Mouse (Mus musculus): Measurements from ENCODE around the gene Col5a1.

DNA sequence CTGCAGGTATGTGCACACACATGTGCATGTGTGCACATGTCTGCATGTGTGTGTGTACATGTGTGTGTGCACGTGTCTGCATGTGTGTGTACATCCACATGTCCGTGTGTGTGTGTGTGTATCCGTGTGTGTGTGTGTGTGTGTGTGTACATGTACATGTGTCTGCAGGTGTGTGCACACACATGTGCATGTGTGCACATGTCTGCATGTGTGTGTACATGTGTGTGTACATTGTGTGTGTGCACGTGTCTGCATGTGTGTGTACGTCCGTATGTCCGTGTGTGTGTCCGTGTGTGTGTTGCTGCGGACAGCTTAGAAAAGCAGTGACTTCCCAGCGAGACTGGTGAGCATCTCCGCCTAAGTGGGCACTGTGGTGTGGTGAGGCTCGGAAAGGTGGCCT is 6.8 kb downstream of the Col5a1 start:
- no peak for TF ChIP-seq CTCF (IDR thresholded peaks at IDR 0.05; ENCODE audit: low read depth)
- TF ChIP-seq EP300 (IDR thresholded peaks at IDR 0.05; ENCODE audit: low read depth), result no peak
